Mouse (Mus musculus): ENCODE results near the gene Aspdh. TPM values are rescaled to one million over a fixed set of nuclear protein-coding genes. Genes with fewer than 3 reads are reported as not detected.

Gene Aspdh
- total RNA-seq, 1 experiment from 2014 or later = 0.61 TPM

- no peak for DNase-seq
Measured at GRCm38 (mm10) chr7:44446070-44446855, 18.9 kb upstream of the Aspdh start.

- no peak for DNase-seq
Measured at GRCm38 (mm10) chr7:44453256-44453655, 11.9 kb upstream of the Aspdh start.

DNA sequence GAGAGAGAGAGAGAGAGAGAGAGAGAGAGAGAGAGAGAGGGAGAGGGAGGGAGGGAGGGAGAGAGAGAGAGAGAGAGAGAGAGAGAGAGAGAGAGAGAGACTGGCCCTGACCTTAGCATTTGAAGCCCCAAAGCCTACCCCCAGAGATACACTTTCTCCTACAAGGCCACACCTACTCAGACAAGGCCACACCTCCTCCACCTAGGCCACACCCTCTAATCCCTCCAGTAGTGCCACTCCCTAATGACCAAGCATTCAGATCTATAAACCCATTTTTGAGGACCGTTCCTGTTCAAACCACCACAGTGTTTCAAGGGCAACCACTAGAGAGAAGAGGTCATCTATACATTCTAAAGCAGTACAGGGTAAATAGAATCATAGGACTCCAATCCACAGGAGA lies 8.9 kb upstream of the Aspdh start:
- DNase-seq = no peak

- no peak for DNase-seq
Measured at GRCm38 (mm10) chr7:44460067-44460466, 5.1 kb upstream of the Aspdh start.

DNA sequence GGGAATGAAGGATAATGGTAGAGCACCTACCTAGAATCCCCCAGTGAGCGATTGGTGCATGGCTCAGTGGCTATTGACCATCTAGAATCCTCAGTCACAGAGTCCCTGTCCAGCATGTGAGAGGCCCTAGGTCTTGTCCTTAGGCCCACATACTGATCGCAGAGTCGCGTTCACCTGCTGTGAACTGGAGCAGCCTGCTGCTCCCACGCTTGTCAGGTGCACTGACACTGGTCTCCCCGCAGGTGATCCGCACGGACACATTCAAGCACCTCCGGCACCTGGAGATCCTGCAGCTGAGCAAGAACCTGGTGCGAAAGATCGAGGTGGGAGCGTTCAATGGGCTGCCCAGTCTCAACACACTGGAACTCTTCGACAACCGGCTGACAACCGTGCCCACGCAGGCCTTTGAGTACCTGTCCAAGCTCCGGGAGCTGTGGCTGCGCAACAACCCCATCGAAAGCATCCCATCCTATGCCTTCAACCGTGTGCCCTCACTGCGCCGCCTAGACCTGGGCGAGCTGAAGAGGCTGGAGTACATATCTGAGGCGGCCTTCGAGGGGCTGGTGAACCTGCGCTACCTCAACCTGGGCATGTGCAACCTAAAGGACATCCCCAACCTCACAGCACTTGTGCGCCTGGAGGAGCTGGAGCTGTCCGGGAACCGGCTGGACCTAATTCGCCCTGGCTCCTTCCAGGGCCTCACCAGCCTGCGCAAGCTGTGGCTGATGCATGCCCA lies 4.3 kb upstream of the Aspdh start:
- no peak for DNase-seq

- no peak for DNase-seq
Measured at GRCm38 (mm10) chr7:44461503-44462217, 3.5 kb upstream of the Aspdh start.

DNA sequence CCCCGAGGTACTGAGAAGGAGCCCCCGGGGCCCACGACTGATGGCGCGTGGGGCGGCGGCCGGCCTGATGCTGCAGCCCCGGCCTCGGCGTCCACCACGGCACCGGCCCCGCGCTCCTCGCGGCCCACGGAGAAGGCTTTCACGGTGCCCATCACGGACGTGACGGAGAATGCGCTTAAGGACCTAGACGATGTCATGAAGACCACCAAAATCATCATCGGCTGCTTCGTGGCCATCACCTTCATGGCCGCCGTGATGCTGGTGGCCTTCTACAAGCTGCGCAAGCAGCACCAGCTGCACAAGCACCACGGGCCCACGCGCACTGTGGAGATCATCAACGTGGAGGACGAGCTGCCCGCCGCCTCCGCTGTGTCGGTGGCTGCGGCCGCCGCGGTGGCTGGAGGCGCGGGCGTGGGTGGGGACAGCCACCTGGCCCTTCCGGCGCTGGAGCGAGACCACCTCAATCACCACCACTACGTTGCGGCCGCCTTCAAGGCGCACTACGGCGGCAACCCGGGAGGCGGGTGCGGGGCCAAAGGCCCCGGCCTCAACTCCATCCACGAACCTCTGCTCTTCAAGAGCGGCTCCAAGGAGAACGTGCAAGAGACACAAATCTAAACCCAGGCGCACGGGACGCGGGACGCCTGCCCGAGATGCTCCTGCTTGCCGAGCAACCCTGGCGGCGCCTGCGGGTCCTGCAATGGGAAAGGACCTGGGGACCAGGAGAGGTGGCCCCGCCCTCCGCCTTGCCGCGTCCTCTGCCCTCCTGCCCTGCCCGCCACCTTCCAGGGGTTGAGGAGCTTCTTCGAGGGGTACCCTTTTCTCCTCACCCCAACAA lies 2.8 kb upstream of the Aspdh start:
- no peak for DNase-seq

DNA sequence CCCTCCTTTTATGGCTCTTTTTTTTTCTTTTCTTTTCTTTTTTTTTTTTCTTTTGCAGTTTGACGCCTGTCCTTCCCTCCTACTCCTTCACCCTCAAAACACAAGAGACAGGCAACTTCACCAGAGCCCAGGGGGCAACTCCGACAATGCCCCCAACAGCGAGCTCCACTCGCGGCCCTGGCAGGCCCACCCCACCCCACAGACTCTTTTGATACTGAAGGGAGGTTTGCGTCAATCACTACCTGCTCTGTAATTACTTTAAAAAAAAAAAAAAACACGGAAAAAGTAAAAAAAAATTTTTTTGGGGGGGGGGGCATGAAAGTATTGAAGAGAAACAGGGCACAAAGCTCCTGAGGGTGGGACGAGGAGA lies 2.1 kb upstream of the Aspdh start:
- DNase-seq = no peak

DNA sequence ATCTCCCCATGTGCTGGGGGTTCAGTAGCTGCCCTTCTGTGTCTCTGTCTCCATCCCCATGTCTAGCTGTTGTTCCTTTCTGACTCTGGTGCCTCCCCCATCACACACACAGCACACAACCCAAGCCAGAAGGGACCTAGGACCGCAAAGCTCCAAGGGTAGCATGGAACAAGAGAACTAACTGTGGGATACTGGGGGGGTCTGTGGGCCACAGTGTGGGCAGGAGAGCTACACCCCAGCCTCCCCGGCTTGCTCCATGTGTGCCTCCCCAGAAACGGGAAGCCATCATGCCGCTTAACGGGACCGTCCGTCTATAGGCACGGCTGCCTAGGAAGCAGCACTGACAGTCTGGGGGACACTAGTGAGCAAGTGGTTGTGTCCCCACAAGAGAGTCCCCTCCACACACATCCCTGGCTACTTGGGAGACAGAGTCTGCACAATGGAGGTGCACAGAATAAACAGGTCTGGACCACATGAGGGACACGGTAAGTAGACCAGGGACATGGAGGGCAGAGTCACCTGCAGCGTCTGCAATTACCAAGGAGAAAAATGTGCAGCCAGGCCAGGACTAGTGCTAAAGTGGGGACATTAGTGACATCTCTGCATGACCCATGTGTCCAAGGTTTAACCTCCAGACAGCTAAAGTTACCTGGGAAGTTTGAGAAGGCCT lies 1.5 kb upstream of the Aspdh start:
- no peak for DNase-seq

- no peak for DNase-seq
Measured at GRCm38 (mm10) chr7:44464511-44464910, 680 bp upstream of the Aspdh start.

- no peak for DNase-seq
Measured at GRCm38 (mm10) chr7:44466006-44466887, 1.1 kb downstream of the Aspdh start.

GRCm38 (mm10) chr7:44466888-44467311 lies 1.7 kb downstream of the Aspdh start:
- no peak for DNase-seq

DNA sequence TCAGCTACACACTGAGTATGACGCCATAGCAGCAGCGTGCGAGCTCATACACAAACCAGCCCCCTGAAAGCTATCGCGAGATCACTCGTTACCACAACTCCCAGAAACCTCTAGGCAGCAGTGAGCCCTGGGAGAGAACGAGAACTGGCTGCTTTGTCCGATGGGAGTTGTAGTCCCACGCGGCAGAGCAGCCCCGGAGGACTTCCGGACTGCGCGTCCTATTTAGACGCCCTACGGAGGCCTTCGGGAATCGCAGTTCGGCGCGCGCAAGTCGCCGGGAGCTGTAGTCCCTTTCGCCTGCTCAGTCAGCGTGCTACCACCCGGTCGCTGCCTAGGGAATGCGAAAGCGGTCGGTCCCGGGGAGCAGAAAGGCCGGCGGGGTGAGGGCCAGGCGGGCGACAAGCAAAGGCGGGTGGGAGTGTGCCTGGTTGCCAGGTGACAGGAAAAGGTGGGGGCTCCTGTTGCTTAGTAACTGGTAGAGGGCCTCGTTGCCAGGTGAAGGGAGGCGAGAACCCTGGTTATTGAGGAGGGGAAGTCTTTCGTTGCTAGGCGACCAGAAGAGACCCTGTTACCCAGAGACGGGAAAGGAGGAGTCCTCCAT lies 2.7 kb downstream of the Aspdh start, which contains the start of gene Josd2:
Josd2 (plus strand) TSS at position 170 of the 601 bp plus-strand sequence.
- DNase-seq = peak; percentile 88

DNA sequence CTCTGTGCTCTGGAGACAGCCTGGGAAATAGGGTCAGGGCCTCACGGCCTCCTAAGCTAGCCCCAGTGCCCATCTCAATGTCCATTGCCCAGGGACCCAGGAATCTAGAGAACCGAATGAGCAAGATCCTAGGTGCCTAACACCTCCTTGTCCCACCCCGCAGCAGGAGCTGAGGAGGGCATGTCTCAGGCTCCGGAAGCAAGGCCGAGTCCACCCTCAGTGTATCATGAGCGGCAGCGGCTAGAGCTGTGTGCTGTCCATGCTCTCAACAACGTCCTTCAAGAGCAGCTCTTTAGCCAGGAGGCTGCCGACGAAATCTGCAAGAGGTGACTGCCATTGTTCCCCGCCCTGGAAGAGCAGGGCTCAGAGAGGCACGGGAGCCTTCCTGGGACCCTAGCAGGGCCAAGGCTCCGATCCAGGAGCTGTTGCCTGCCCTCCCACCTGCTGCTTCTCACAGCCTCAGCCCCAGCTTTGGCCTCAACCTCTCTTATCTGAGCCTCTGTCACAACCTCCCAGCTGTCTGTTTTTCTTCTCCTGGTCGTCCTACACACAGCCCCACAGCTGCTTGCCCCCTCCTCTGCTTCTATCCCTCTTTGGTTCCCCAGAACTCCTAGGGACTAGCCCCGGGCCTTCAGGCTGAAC lies 3.6 kb downstream of the Aspdh start:
- no peak for DNase-seq

- no peak for DNase-seq
Measured at GRCm38 (mm10) chr7:44469677-44470675, 4.8 kb downstream of the Aspdh start.

DNA sequence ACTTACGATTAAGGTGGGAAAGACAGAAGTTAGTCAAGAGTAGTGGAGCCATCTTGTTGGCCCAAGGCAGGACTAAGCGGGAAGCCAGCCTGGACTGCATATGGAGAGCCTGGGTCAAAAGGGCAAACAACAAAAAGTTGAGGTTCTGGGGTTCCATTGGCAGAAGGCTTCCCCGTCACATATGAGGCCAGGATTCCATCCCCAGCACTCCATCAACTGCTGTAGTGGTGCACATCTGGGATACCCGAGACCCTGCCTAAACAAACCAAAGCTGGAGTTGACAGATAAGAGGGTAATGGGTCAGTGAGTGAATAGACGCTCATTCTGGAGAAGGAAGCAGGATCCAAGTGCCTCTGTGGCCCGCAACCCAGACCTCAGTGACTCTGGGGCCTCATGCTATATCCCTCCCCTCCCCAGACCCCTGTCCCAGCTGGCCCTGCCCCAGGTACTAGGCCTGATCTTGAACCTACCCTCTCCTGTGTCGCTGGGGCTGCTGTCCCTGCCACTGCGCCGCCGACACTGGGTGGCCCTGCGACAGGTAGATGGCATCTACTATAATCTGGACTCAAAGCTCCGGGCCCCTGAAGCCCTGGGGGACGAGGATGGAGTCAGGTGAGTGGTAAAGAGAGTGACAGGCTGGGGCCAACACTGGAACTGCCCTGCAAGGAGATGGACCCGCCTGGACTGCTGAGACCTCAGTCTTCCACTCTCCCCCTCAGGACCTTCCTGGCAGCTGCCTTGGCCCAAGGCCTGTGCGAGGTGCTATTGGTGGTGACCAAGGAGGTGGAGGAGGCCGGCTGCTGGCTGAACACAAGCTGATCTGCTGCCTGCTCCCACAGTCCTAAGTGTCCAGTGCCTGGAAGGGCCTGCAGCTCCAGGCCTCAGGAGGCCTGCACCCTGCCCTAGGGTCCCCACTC lies 5.8 kb downstream of the Aspdh start:
- DNase-seq = no peak

All from adrenal gland, postnatal 25 days (tissue).